Mouse (Mus musculus): Measurements from ENCODE around the gene Neil3. TPM values are rescaled to one million over a fixed set of nuclear protein-coding genes. Genes with fewer than 3 reads are reported as not detected.
A peak's percentile ranks its signal among the peaks of the same experiment; 100 is the strongest.

The Neil3 gene
- total and polyA plus RNA-seq, 3 experiments, result 3.9 to 8.6 TPM; not detected in 1

DNA sequence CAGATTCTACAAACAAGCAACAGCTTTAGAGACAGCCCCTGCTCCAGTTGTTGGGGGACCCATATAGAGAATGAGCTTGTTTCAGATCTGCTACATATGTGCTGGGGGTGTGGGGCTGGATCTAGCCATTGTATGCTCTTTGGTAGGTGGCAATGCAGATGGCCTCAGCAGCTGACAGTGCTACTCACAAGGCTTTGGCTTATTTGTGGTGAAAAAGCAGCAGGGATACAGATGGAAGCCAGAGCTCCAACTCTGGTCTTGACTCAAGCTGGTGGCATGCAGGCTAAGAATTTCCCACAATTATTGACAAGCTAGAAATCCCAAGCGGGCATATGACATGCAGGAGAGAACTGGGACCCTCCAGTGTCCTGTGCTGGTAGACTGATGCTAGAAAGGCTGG lies 40.8 kb downstream of the Neil3 start:
- no peaks in the 10 kb centered on the region for H3K27me3 ChIP-seq (ENCODE audit: control insufficient read depth in 1 of 2, insufficient read depth in 2 of 2, low read length in 2 of 2)
- DNase-seq (ENCODE audit: low read depth, low spot score), result no peak
- no peaks in the 10 kb centered on the region for H3K9me3 ChIP-seq (replicated peaks; ENCODE audit: insufficient read depth, low read length)
- no peaks in the 10 kb centered on the region for H3K36me3 ChIP-seq (ENCODE audit: control insufficient read depth in 1 of 2, insufficient read depth in 2 of 2, low read length in 2 of 2)
- H3K79me2 ChIP-seq (ENCODE audit: control insufficient read depth, insufficient read depth, low read length, poor library complexity), result no peaks in the 10 kb centered on the region
- H3K9ac ChIP-seq (ENCODE audit: control insufficient read depth, low read depth, low read length, poor library complexity, severe bottlenecking), result no peak overlapping the region
- H3K27ac ChIP-seq (ENCODE audit: control insufficient read depth, low read depth, low read length), result no peak overlapping the region
- TF ChIP-seq ZMIZ1 (IDR thresholded peaks at IDR 0.05; ENCODE audit: low read depth, low read length) (no peak), RCOR1 (IDR thresholded peaks at IDR 0.05; ENCODE audit: low read depth, low read length) (no peak), SMC3 (IDR thresholded peaks at IDR 0.05; ENCODE audit: low read depth, low read length) (no peak), MAX (IDR thresholded peaks at IDR 0.05; ENCODE audit: low read length) (no peak), POLR2AphosphoS5 (IDR thresholded peaks at IDR 0.05; ENCODE audit: borderline replicate concordance, low read depth, low read length) (no peak), RAD21 (IDR thresholded peaks at IDR 0.05; ENCODE audit: low read depth, low read length) (no peak), ZNF384 (IDR thresholded peaks at IDR 0.05; ENCODE audit: low read depth, low read length) (no peak), MYB (IDR thresholded peaks at IDR 0.05; ENCODE audit: low read depth, low read length) (no peak), CHD2 (IDR thresholded peaks at IDR 0.05; ENCODE audit: low read length) (no peak), ZKSCAN1 (IDR thresholded peaks at IDR 0.05; ENCODE audit: low read depth, low read length) (no peak), JUND (IDR thresholded peaks at IDR 0.05; ENCODE audit: low read depth, low read length) (no peak), UBTF (IDR thresholded peaks at IDR 0.05; ENCODE audit: borderline replicate concordance, insufficient read depth, low read depth, low read length) (no peak), POLR2A (IDR thresholded peaks at IDR 0.05; ENCODE audit: control insufficient read depth in 1 of 2, insufficient read depth in 1 of 2, low read depth in 1 of 2, low read length in 2 of 2, poor library complexity in 1 of 2) (no peak), NRF1 (IDR thresholded peaks at IDR 0.05; ENCODE audit: insufficient read depth, low read depth, low read length, poor library complexity, severe bottlenecking) (no peak), GABPA (IDR thresholded peaks at IDR 0.05; ENCODE audit: low read depth, low read length) (no peak), BHLHE40 (IDR thresholded peaks at IDR 0.05; ENCODE audit: borderline replicate concordance, low read depth, low read length) (no peak), ELF1 (IDR thresholded peaks at IDR 0.05; ENCODE audit: low read depth, low read length) (no peak)
- no peak overlapping the region for H3K4me3 ChIP-seq (ENCODE audit: control insufficient read depth in 1 of 2, insufficient read depth in 1 of 2, low read depth in 2 of 2, low read length in 2 of 2)
- H3K4me1 ChIP-seq (ENCODE audit: control insufficient read depth in 1 of 2, insufficient read depth in 2 of 2, low read length in 2 of 2), result no peaks in the 10 kb centered on the region

DNA sequence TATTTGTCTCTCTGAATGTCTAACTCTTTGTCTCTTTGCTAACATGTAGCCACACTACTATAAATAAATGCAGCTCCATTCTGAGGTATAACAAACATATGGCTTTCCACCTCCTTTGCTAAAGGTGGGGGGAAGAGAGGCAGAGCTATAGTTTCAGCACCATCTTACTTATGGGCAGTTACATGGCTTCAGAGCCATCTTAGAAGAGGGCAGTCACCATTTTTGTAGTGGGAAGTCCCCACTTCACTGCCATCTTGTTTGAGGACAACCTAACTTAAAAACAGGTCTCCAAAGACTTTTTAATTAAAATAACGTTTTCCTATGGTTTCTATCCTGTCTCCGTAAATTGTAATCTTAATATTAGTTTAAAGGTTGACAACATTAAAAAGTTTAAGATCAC lies 47.1 kb downstream of the Neil3 start:
- no peaks in the 10 kb centered on the region for H3K4me1 ChIP-seq (ENCODE audit: control insufficient read depth in 1 of 2, insufficient read depth in 2 of 2, low read length in 2 of 2)
- H3K9ac ChIP-seq (ENCODE audit: control insufficient read depth, low read depth, low read length, poor library complexity, severe bottlenecking), result no peak overlapping the region
- no peak overlapping the region for H3K4me3 ChIP-seq (ENCODE audit: control insufficient read depth in 1 of 2, insufficient read depth in 1 of 2, low read depth in 2 of 2, low read length in 2 of 2)
- H3K27me3 ChIP-seq (ENCODE audit: control insufficient read depth in 1 of 2, insufficient read depth in 2 of 2, low read length in 2 of 2), result no peaks in the 10 kb centered on the region
- no peak for DNase-seq (ENCODE audit: low read depth, low spot score)
- TF ChIP-seq JUND (IDR thresholded peaks at IDR 0.05; ENCODE audit: low read depth, low read length) (no peak), HCFC1 (IDR thresholded peaks at IDR 0.05; ENCODE audit: low read depth, low read length) (0 out of 2 replicates have a peak, but pooled peaks have one; percentile 14), POLR2A (IDR thresholded peaks at IDR 0.05; ENCODE audit: control insufficient read depth in 1 of 2, insufficient read depth in 1 of 2, low read depth in 1 of 2, low read length in 2 of 2, poor library complexity in 1 of 2) (no peak), TAL1 (IDR thresholded peaks at IDR 0.05; ENCODE audit: low read length) (no peak)
- no peaks in the 10 kb centered on the region for H3K9me3 ChIP-seq (replicated peaks; ENCODE audit: insufficient read depth, low read length)
- no peaks in the 10 kb centered on the region for H3K79me2 ChIP-seq (ENCODE audit: control insufficient read depth, insufficient read depth, low read length, poor library complexity)
- H3K36me3 ChIP-seq (ENCODE audit: control insufficient read depth in 1 of 2, insufficient read depth in 2 of 2, low read length in 2 of 2), result no peaks in the 10 kb centered on the region
- no peak overlapping the region for H3K27ac ChIP-seq (ENCODE audit: control insufficient read depth, low read depth, low read length)

All from MEL (cell line).